Mouse (Mus musculus) lung, postnatal 0 days (tissue): ENCODE results near the gene Smc2. TPM values are rescaled to one million over a fixed set of nuclear protein-coding genes. Genes with fewer than 3 reads are reported as not detected.

Experiments
- ATAC-seq: fragments of 200-750 bp; cut with Nextera tagmentation; 2 replicates; pipeline ENCODE4 v1.8.0; 2017; ENCODE audit warnings: moderate library complexity
- DNase-seq: peaks from one replicate; pipeline ENCODE4 v3.0.0-alpha.2; 2016; ENCODE audit warnings: low spot score
- H3K27ac ChIP-seq: fragments of 300-500 bp; sonication (generic); 2 replicates; pipeline ENCODE4 v1.5.1; 2014; ENCODE audit warnings: antibody characterized with exemption, mild to moderate bottlenecking, low read length, mixed read lengths
- H3K27me3 ChIP-seq: fragments of 300-500 bp; sonication (generic); replicated peaks from 2 replicates; pipeline ENCODE4 v1.6.1; 2014; ENCODE audit warnings: low read length, mixed read lengths; ENCODE audit not compliant: insufficient read depth
- H3K36me3 ChIP-seq: fragments of 300-500 bp; sonication (generic); 2 replicates; pipeline ENCODE4 v1.6.1; 2014; ENCODE audit warnings: low read length, mixed read lengths; ENCODE audit not compliant: insufficient read depth
- H3K4me1 ChIP-seq: fragments of 300-500 bp; sonication (generic); 2 replicates; pipeline ENCODE4 v1.6.1; 2014; ENCODE audit warnings: antibody characterized with exemption, low read depth, low read length, mixed read lengths; ENCODE audit not compliant: insufficient read depth
- H3K4me2 ChIP-seq: fragments of 300-500 bp; sonication (generic); replicated peaks from 2 replicates; pipeline ENCODE4 v1.6.1; 2014; ENCODE audit warnings: low read depth, mild to moderate bottlenecking, low read length, moderate library complexity, mixed read lengths
- H3K4me3 ChIP-seq: fragments of 300-500 bp; sonication (generic); 2 replicates; pipeline ENCODE4 v1.5.1; 2014; ENCODE audit warnings: low read depth, low read length
- H3K9ac ChIP-seq: fragments of 300-500 bp; sonication (generic); replicated peaks from 2 replicates; pipeline ENCODE4 v1.6.1; 2014; ENCODE audit warnings: low read depth, mild to moderate bottlenecking
- H3K9me3 ChIP-seq: fragments of 300-500 bp; sonication (generic); 2 replicates; pipeline ENCODE4 v1.6.1; 2016; ENCODE audit warnings: low read length, mixed read lengths
- CTCF ChIP-seq: IDR thresholded peaks from 2 replicates; pipeline ENCODE4 v1.5.1; 2016; ENCODE audit warnings: antibody characterized with exemption, mild to moderate bottlenecking
- EP300 ChIP-seq: IDR thresholded peaks from 2 replicates; pipeline ENCODE4 v1.6.1; 2016; ENCODE audit warnings: antibody characterized with exemption, mild to moderate bottlenecking, control low read depth
- WGBS: fragments of 180-500 bp; shearing (Covaris S2); extraction: QIAGEN DNeasy Blood & Tissue Kit; methylation state at CpG from one replicate; pipeline ENCODE4 v1.1.7; 2014; 5-methylcytosine and 5-hydroxymethylcytosine counted together
- polyA plus RNA-seq: library from polyadenylated mRNA; unstranded; fragments of >200 nt; fragmentation: Nextera tagmentation; extraction: Ambion mirVana; gene quantifications from 2 replicates; pipeline ENCODE4 v1.2.1, GENCODE M21; 2015

Smc2 gene
- polyA plus RNA-seq, 1 experiment from 2014 or later = 23.8 TPM

- no peak for ATAC-seq
Measured at GRCm38 (mm10) chr4:52526464-52526863, 87.4 kb downstream of the Smc2 start.

GRCm38 (mm10) chr4:52530636-52531035, 91.6 kb downstream of the Smc2 start:
- Histone ChIP-seq H3K27ac (no peak overlapping the region), H3K4me1 (no peaks in the 10 kb centered on the region), H3K27me3 (no peaks in the 10 kb centered on the region), H3K9me3 (no peaks in the 10 kb centered on the region), H3K4me3 (no peak overlapping the region), H3K9ac (no peak overlapping the region), H3K4me2 (no peak overlapping the region), H3K36me3 (no peaks in the 10 kb centered on the region)
- TF ChIP-seq EP300 (no peak), CTCF (no peak)
- 48% methylated on average over 2 of the region's 2 CpGs for WGBS
- DNase-seq (no peak), ATAC-seq (no peak)

More at GRCm38 (mm10) chr4:52526464-52526863, 87.4 kb downstream of the Smc2 start:
- Histone ChIP-seq H3K9ac (no peak overlapping the region), H3K27ac (no peak overlapping the region), H3K27me3 (no peaks in the 10 kb centered on the region), H3K4me3 (no peak overlapping the region), H3K36me3 (no peaks in the 10 kb centered on the region), H3K4me1 (no peaks in the 10 kb centered on the region), H3K9me3 (no peaks in the 10 kb centered on the region), H3K4me2 (no peak overlapping the region)
- DNase-seq = no peak
- no peak for TF ChIP-seq CTCF
- TF ChIP-seq EP300 = no peak
- 74% methylated on average over 5 of the region's 5 CpGs for WGBS

Other genes starting within 250 kb of the Smc2 start
- not detected in 2 replicates for gene Vma21-ps, start 58.0 kb downstream of the Smc2 start, polyA plus RNA-seq
- gene Toporsl, start 157.0 kb downstream of the Smc2 start, polyA plus RNA-seq = not detected in 2 replicates